Mouse (Mus musculus) midbrain, embryonic 11.5 days (tissue): ENCODE measurements around the gene Psme1. TPM values are rescaled to one million over a fixed set of nuclear protein-coding genes. Genes with fewer than 3 reads are reported as not detected.
A peak's percentile ranks its signal among the peaks of the same experiment; 100 is the strongest.

Source experiments
- ATAC-seq: fragments of 200-750 bp; cut with Nextera tagmentation; 2 replicates; pipeline ENCODE4 v1.8.0; 2017; ENCODE audit warnings: moderate TSS enrichment, moderate library complexity; ENCODE audit not compliant: low FRiP score
- DNase-seq: peaks from one replicate; pipeline ENCODE4 v3.0.0; 2015; ENCODE audit warnings: low spot score; ENCODE audit errors: missing footprints
- H3K27ac ChIP-seq: fragments of 300-500 bp; sonication (generic); 2 replicates; pipeline ENCODE4 v1.5.1; 2014; ENCODE audit warnings: low read depth, low read length
- H3K27me3 ChIP-seq: fragments of 300-500 bp; sonication (generic); 2 replicates; pipeline ENCODE4 v1.6.1; 2014; ENCODE audit warnings: mild to moderate bottlenecking, low read length, moderate library complexity, mixed read lengths; ENCODE audit not compliant: control insufficient read depth, insufficient read depth
- H3K36me3 ChIP-seq: fragments of 300-500 bp; sonication (generic); 2 replicates; pipeline ENCODE4 v1.6.1; 2014; ENCODE audit warnings: mild to moderate bottlenecking, low read length, moderate library complexity, mixed read lengths; ENCODE audit not compliant: control insufficient read depth, insufficient read depth
- H3K4me1 ChIP-seq: fragments of 300-500 bp; sonication (generic); 2 replicates; pipeline ENCODE4 v1.6.1; 2014; ENCODE audit warnings: low read length; ENCODE audit not compliant: control insufficient read depth, insufficient read depth
- H3K4me2 ChIP-seq: fragments of 300-500 bp; sonication (generic); 2 replicates; pipeline ENCODE4 v1.6.1; 2014; ENCODE audit warnings: mild to moderate bottlenecking, moderate library complexity
- H3K4me3 ChIP-seq: fragments of 300-500 bp; sonication (generic); 2 replicates; pipeline ENCODE4 v1.5.1; 2014; ENCODE audit warnings: low read depth, low read length
- H3K9ac ChIP-seq: fragments of 300-500 bp; sonication (generic); 2 replicates; pipeline ENCODE4 v1.6.1; 2014; ENCODE audit warnings: low read length
- H3K9me3 ChIP-seq: fragments of 300-500 bp; sonication (generic); 2 replicates; pipeline ENCODE4 v1.6.1; 2016; ENCODE audit warnings: low read length; ENCODE audit not compliant: control insufficient read depth
- WGBS: fragments of 180-500 bp; shearing (Covaris S2); extraction: QIAGEN DNeasy Blood & Tissue Kit; methylation state at CpG from one replicate; pipeline ENCODE4 v1.1.7; 2014; 5-methylcytosine and 5-hydroxymethylcytosine counted together
- polyA plus RNA-seq: library from polyadenylated mRNA; unstranded; fragments of >200 nt; fragmentation: Nextera tagmentation; extraction: Ambion mirVana; gene quantifications from 2 replicates; pipeline ENCODE4 v1.2.1, GENCODE M21; 2014

Psme1 gene
- polyA plus RNA-seq, 1 experiment from 2014 or later, result 111 TPM

DNA sequence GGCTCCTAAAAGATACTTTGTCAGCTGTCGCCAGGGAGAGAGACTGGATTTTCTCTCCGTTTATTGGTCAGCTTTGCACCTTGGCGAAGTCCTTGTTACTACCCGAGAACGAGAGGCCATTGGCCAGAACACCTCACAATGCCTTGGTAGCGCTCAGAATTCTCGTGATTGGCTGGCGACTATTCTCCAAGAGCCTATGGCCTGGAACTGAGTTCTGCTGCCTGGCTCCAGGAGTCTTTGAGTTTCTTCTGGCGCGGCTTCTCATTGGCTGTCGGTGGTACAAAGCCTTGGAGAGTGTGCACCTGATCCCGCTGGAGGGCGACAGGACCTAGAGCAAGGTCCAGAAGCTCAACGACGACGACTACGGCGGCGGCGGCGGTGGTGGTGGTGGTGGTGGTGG, 39.9 kb downstream of the Psme1 start, which contains the start of gene Rec8:
Rec8 (plus strand) TSS at position 216 of the 400 bp plus-strand sequence.
- Histone ChIP-seq H3K4me2 (peak within 1 kb of the TSS; percentile 11; the same call in 1 of the 2 replicates), H3K27ac (no peak within 1 kb of the TSS), H3K36me3 (no peaks in the 10 kb centered on the region), H3K4me3 (no peak within 1 kb of the TSS; the same call in 1 of the 2 replicates), H3K27me3 (no peaks in the 10 kb centered on the region), H3K4me1 (no peaks in the 10 kb centered on the region), H3K9ac (no peak within 1 kb of the TSS), H3K9me3 (no peaks in the 10 kb centered on the region)
- DNase-seq (peak; percentile 85), ATAC-seq (peak; percentile 59)
- WGBS, result 28% methylated on average over 21 of the region's 21 CpGs

DNA sequence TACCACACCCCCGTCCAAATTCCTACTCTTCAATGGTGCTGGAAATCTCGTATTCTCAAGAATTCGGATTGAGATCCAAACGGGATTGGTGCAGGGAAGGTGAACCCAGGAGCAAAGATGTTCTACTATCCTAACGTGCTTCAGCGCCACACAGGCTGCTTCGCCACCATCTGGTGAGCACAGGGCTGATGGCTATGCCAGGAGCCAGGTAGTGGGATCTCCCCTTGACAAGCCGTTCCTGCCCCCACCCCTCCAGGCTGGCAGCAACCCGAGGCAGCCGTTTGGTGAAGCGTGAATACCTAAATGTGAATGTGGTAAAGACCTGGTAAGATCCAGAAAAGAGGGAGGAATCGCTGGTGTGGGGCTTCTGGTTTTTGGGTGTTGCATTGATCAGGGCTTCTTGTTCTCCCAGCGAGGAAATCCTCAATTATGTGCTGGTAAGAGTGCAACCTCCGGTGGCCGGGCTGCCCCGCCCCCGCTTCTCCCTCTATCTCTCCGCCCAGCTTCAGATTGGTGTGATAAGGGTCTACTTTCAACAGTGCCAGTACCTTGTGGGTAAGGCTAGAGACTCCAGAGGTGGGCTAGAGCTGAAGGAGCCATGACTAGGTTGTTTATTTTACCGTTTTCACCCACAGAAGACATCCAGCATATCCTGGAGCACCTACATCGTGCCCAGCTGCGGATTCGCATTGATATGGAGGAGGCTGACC, 40.7 kb downstream of the Psme1 start:
- Histone ChIP-seq H3K4me1 (no peaks in the 10 kb centered on the region), H3K27ac (no peak overlapping the region), H3K9me3 (no peaks in the 10 kb centered on the region), H3K36me3 (no peaks in the 10 kb centered on the region), H3K4me2 (peak overlapping the region; percentile 11; the same call in 1 of the 2 replicates), H3K27me3 (no peaks in the 10 kb centered on the region), H3K4me3 (no peak overlapping the region; the same call in 1 of the 2 replicates), H3K9ac (no peak overlapping the region)
- ATAC-seq, result no peak
- 53% methylated on average over 22 of the region's 22 CpGs for WGBS
- peak; percentile 84 for DNase-seq

DNA sequence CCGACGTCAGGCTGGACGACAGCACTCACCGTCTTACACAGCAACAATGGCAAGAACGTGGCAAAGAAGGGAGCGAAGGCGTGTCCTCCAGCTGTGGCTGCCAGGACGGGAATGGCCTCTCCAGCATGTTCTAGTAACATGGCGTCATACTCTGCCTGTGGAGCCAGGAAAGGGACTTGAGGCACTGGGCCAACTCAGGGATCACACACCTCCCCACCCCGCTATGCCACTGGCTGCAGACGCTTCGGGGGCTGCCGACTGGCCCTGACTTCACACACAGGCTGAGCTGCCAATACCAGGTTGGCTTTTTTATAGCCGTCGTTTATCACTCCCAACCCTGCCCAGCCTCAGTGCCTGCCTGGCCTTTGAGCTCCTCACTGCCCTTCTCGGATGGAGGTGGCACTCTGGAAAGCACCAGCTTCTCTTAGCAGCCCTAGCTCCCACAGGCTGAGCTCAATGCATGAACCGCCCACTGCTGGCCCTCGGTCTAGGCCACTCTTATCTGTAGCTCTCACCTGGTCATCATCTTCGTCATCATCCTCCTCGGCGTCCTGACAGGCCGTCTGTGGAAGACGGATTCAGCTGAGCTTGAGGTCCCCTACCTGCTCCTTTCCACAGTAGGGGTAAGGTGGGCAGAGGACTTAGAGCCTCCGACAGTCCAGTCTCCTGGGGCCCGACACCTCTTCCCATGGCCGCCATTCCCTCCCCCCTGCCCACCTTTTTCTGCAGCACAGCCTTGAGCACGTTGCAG, 50.3 kb downstream of the Psme1 start:
- 94% methylated on average over 27 of the region's 27 CpGs for WGBS
- no peaks in the 10 kb centered on the region for H3K27me3 ChIP-seq

DNA sequence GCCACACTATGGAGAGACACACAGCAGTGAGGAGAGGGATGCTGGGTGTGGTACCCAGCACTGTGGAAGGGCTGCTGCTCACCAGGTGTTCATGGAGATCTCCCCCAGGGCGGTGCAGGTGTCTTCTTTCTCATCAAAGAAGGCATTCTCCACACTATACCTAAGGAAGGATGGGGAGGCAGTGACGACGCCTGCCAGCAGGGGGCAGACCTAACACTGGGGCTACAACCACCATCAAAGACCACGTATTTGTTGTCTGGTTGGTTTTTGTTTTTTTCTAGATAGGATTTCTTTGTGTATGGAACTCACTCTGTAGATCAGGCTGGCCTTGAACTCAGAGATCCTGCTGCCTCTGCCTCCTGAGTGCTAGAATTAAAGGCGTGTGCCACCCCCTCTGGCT, 51.4 kb downstream of the Psme1 start:
- WGBS, result 57% methylated on average over 5 of the region's 5 CpGs
- no peak overlapping the region for H3K9ac ChIP-seq
- no peaks in the 10 kb centered on the region for H3K27me3 ChIP-seq
- no peaks in the 10 kb centered on the region for H3K9me3 ChIP-seq
- ATAC-seq, result no peak
- H3K27ac ChIP-seq, result no peak overlapping the region
- peaks cover 41% of the 10 kb centered on the region for H3K36me3 ChIP-seq
- DNase-seq, result peak; percentile 88
- no peak overlapping the region for H3K4me3 ChIP-seq
- no peak overlapping the region for H3K4me2 ChIP-seq
- peaks cover 2% of the 10 kb centered on the region; the same call in 1 of the 2 replicates for H3K4me1 ChIP-seq

More for the DNA sequence above, 50.3 kb downstream of the Psme1 start:
- peaks cover 39% of the 10 kb centered on the region for H3K36me3 ChIP-seq
- ATAC-seq (0 out of 2 replicates have a peak, but pooled peaks have one; percentile 6), DNase-seq (peak; percentile 61)
- no peaks in the 10 kb centered on the region for H3K9me3 ChIP-seq
- H3K27ac ChIP-seq, result no peak overlapping the region
- no peaks in the 10 kb centered on the region for H3K4me1 ChIP-seq
- no peak overlapping the region for H3K4me2 ChIP-seq
- no peak overlapping the region for H3K9ac ChIP-seq
- no peak overlapping the region for H3K4me3 ChIP-seq

Other genes with a start within 250 kb of the Psme1 start
- 33.9 and 34.8 TPM in 2 replicates for gene Dhrs4, start 99.4 kb upstream of the Psme1 start, polyA plus RNA-seq
- gene Carmil3, start 87.5 kb upstream of the Psme1 start, polyA plus RNA-seq, result 8.6 and 9.7 TPM in 2 replicates
- gene Cpne6, start 67.7 kb upstream of the Psme1 start, polyA plus RNA-seq, result 0.23 and 0.26 TPM in 2 replicates
- not detected in 2 replicates for gene Nrl, start 53.1 kb upstream of the Psme1 start, polyA plus RNA-seq
- gene Pck2, start 37.9 kb upstream of the Psme1 start, polyA plus RNA-seq, result 10.0 and 10.7 TPM in 2 replicates
- gene Dcaf11, start 18.1 kb upstream of the Psme1 start, polyA plus RNA-seq, result 76.4 and 85.4 TPM in 2 replicates
- gene A730061H03Rik, start 17.7 kb upstream of the Psme1 start, polyA plus RNA-seq, result 0.92 TPM in 1 of 2 replicates, not detected in the other
- gene Fitm1, start 2.5 kb upstream of the Psme1 start, polyA plus RNA-seq, result not detected in 2 replicates
- gene Emc9, start 7.2 kb downstream of the Psme1 start, polyA plus RNA-seq, result 8.1 and 8.4 TPM in 2 replicates
- 189 and 202 TPM in 2 replicates for gene Psme2, start 13.0 kb downstream of the Psme1 start, polyA plus RNA-seq
- gene Rnf31, start 13.6 kb downstream of the Psme1 start, polyA plus RNA-seq, result 8.2 and 9.8 TPM in 2 replicates
- 5.8 and 6.3 TPM in 2 replicates for gene Irf9, start 25.4 kb downstream of the Psme1 start, polyA plus RNA-seq
- 2.6 and 3.5 TPM in 2 replicates for gene Rec8, start 39.9 kb downstream of the Psme1 start, polyA plus RNA-seq
- 69.3 and 80.6 TPM in 2 replicates for gene Ipo4, start 57.8 kb downstream of the Psme1 start, polyA plus RNA-seq
- 1.8 and 2.6 TPM in 2 replicates for gene Gm49378, start 59.8 kb downstream of the Psme1 start, polyA plus RNA-seq
- 56.6 and 58.1 TPM in 2 replicates for gene Tm9sf1, start 65.7 kb downstream of the Psme1 start, polyA plus RNA-seq
- gene Tssk4, start 72.1 kb downstream of the Psme1 start, polyA plus RNA-seq, result 0.87 and 1.1 TPM in 2 replicates
- gene Mdp1, start 82.4 kb downstream of the Psme1 start, polyA plus RNA-seq, result 61.9 and 66.2 TPM in 2 replicates
- gene Gmpr2, start 93.8 kb downstream of the Psme1 start, polyA plus RNA-seq, result 55.4 and 61.8 TPM in 2 replicates
- gene Nedd8, start 94.0 kb downstream of the Psme1 start, polyA plus RNA-seq, result 595 and 615 TPM in 2 replicates
- 62.6 and 64.4 TPM in 2 replicates for gene Tinf2, start 103.7 kb downstream of the Psme1 start, polyA plus RNA-seq
- gene Tgm1, start 135.8 kb downstream of the Psme1 start, polyA plus RNA-seq, result 0.27 and 0.59 TPM in 2 replicates
- gene Rabggta, start 144.1 kb downstream of the Psme1 start, polyA plus RNA-seq, result 22.0 TPM in 2 replicates
- gene Dhrs1, start 167.6 kb downstream of the Psme1 start, polyA plus RNA-seq, result 69.5 and 70.5 TPM in 2 replicates
- 46.2 and 47.4 TPM in 2 replicates for gene Nop9, start 167.6 kb downstream of the Psme1 start, polyA plus RNA-seq
- gene Cideb, start 180.3 kb downstream of the Psme1 start, polyA plus RNA-seq, result 0.18 and 0.22 TPM in 2 replicates
- gene Ltb4r2, start 183.3 kb downstream of the Psme1 start, polyA plus RNA-seq, result 0.12 and 0.40 TPM in 2 replicates
- not detected in 2 replicates for gene Ltb4r1, start 187.8 kb downstream of the Psme1 start, polyA plus RNA-seq
- gene Adcy4, start 206.0 kb downstream of the Psme1 start, polyA plus RNA-seq, result 4.9 and 5.8 TPM in 2 replicates
- gene Ripk3, start 210.7 kb downstream of the Psme1 start, polyA plus RNA-seq, result 4.0 and 4.5 TPM in 2 replicates
- gene Nfatc4, start 245.0 kb downstream of the Psme1 start, polyA plus RNA-seq, result 9.9 and 11.5 TPM in 2 replicates